Mouse (Mus musculus) embryonic stem cell, embryonic (primary cell): ENCODE results near the gene Utp18.

ENCODE experiments used
- CTCF ChIA-PET, 4 experiments: fragments of 300-600 bp in 2 of 4; fragments of 350-600 bp in 2 of 4; sonication (Branson Sonifier 250); formaldehyde crosslinking; loops; one replicate each; lab custom pipeline; 2022; ENCODE audit warnings: inconsistent platforms in 2 of 4; lab: Charles Lee
- POLR2A ChIA-PET, 4 experiments: fragments of 300-600 bp in 2 of 4; fragments of 350-600 bp in 2 of 4; sonication (Branson Sonifier 250); formaldehyde crosslinking; loops; one replicate each; lab custom pipeline; 2022; ENCODE audit warnings: antibody characterized with exemption in 4 of 4, inconsistent platforms in 1 of 4; lab: Charles Lee

Utp18 gene

DNA sequence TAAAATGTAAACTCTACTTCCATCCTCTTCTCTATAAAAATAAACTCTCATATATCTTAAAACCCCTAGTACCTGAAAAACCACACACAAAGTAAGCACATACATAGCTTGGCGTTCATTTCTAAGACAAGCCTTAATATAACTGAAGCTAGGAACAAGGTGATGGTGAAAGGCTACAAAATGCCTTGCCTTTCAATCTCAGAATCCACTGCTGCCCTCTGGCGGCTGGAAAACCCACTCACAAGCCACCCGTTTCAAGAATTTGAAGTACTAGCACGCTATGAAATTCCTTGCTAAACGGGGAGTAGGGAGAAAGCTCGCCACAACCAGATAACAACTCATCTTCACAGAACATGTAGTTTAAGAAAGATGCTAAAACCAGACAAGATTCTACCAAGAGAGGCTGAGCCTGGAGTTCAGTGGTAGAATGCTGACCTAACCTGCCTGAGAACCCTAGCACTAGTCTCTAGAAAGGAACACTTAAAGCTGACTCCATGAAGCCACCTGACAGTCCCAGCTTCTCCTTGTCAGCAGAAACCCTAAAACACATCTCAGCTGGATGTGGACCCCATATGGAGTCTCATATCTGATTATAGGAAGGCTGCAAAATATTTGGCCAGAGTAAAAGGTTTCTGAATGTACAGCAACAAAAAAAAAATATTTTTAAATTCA lies 29.1 kb downstream of the Utp18 start:
- POLR2A ChIA-PET: interaction anchor here in 1 of 4 experiments (0.6 to 3.1 kb wide), 6 partner anchors 9 to 27 kb away, joined by 3 to 20 read pairs (median 4); no protein-coding TSS in a partner anchor
- CTCF ChIA-PET: interaction anchor here (0.6 to 1.4 kb wide), 19 partner anchors 9 to 832 kb away, joined by 3 to 11 read pairs (median 3); no protein-coding TSS in a partner anchor

DNA sequence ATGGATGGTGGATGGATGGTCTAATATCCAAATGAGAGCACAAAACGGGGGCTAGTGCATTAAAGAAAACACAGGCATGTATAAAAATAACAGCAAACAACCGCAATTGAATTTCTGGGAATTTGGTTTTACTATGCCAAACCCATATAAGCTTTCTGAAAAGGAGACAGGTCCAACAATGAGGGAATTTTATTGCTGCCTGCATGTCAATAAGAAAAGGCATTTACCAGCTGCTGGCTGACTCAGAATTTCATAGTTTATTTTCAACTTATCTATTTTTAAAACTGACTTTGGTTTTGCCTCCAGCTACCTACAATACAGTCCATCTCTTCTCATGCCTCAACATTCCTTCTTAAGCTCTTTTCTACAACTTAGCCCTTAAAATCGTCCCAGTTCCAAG lies 33.0 kb downstream of the Utp18 start:
- ChIA-PET POLR2A (interaction anchor here in 1 of 4 experiments (0.7 kb wide), 1 partner anchor 46 kb away, joined by 3 read pairs; no protein-coding TSS in a partner anchor), CTCF (no interaction called here)

DNA sequence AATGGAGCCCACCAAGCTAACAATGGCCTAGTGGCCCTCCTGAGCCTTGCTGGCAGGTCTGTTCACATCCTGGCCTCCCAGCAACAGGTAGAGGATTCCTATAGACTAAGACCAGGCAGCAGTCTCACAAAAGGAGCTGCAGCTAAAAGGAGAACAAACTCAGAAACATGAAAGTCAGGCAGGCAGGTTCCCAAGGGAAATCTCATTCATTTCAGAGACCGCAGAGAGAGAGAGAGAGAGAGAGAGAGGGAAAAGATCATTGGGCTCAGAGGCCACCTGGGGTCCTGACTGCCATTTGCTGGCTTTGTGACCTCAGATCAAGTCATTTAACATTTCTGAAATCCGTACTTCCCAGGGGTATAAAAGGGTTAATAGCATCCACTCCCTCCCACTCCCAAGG lies 38.2 kb downstream of the Utp18 start:
- POLR2A ChIA-PET: interaction anchor here in 2 of 4 experiments (0.5 to 1.3 kb wide), 3 partner anchors 9 to 17 kb away, joined by 3 to 4 read pairs (median 3); no protein-coding TSS in a partner anchor
- CTCF ChIA-PET: no interaction called here

DNA sequence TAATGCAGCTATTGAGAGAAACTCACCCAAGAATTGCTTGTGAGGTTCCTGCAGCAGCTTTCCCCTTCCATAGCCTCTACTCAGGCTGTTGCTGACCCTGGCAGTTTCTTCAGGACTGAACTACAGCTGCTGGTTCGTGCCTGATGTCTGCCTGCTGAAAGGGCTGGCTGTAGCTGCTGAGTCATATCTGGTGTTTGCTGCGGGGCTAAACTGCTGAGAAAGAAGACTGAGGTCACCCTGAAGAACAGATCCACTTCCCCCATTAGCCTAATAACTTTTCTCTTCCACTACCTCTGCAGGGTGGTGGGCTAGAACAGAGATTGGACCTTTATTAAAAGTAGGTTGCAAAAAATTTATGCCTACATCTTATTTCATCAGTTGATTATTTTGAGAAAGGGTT lies 49.8 kb downstream of the Utp18 start:
- ChIA-PET POLR2A (no interaction called here), CTCF (no interaction called here)

DNA sequence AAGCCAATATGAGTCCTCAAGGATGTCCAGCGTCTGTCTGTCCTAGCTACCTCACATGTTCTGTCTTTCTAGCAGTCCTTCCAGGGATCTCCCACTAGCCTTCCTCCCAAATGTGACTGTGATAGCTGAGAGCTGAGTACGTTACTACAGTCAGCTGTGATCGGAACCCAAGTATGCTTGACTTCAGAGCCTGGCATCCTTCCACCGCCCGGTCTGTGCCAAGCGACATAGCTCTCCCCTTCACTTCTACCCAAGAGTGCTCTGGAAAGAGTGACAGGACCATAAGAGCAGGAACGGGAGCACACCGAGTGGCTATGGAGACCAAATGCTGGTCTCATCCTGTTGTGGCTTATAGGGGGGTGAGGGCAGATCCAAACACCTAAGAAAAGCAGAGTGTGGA lies 55.6 kb downstream of the Utp18 start:
- ChIA-PET POLR2A (interaction anchor here in 2 of 4 experiments (0.6 to 2.0 kb wide), 3 partner anchors 17 to 187 kb away, joined by 3 to 5 read pairs (median 4); no protein-coding TSS in a partner anchor), CTCF (interaction anchor here in 3 of 4 experiments (0.7 to 1.7 kb wide), 4 partner anchors 26 to 629 kb away, joined by 4 to 11 read pairs (median 4); no protein-coding TSS in a partner anchor)

DNA sequence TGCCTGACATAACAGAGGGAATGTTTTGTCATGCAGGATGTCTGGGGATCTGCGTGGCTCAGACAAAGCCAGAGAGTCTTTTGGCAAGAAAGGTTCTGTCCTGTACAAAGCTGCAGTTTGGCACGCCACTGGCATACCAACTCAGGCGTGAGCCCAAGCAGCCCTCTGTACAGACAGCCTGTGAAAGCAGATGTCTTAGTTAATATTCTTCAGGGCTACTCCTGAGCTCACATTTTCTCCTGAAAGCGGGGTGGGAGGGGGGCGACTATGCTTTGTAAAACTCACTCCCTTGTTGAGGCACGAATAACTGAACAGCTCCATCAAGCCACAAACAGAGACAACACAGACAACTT lies 56.3 kb downstream of the Utp18 start:
- POLR2A ChIA-PET: interaction anchor here in 1 of 4 experiments (0.6 to 2.0 kb wide), 3 partner anchors 11 to 187 kb away, joined by 3 to 5 read pairs (median 4); no protein-coding TSS in a partner anchor
- CTCF ChIA-PET: interaction anchor here in 3 of 4 experiments (0.6 to 1.7 kb wide), 4 partner anchors 22 to 315 kb away, joined by 4 to 15 read pairs (median 4); no protein-coding TSS in a partner anchor

DNA sequence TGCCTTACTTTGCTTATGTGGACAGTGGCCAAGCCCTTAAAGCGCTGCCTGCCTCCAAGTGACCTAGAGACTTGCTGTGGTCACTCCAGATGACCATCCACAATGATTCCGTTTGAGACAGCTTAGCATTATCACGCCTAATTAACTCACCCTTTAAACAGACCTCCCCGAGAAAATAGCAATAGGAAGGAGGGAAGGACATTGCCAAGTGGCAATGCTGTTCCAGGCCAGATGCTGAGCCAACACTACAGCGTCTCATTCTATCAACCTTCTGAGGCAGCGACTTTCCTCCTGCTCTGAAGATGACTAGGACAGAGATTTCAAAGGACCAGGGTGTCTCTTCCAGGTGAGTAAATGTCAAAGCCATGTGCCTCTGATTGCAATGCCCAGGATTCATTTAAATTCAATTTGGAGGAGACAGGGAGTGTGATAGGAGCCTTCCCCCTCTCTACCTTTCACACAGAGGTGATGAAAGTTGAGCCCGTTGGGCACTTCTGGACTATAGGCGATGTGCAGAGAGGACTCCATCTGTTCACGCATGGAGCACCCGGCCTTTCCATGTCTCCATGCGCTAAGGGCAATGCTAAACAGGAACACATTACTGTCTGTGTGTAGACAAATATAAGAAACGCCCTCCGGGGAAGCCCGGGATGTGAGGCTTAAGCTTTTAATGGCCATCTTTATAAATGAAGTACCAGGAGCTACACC lies 56.8 kb downstream of the Utp18 start:
- CTCF ChIA-PET: interaction anchor here in 3 of 4 experiments (0.6 to 1.4 kb wide), 3 partner anchors 22 to 314 kb away, joined by 4 to 15 read pairs (median 4); no protein-coding TSS in a partner anchor
- POLR2A ChIA-PET: interaction anchor here in 1 of 4 experiments (0.6 to 2.0 kb wide), 3 partner anchors 12 to 407 kb away, joined by 3 to 5 read pairs (median 3); no protein-coding TSS in a partner anchor

DNA sequence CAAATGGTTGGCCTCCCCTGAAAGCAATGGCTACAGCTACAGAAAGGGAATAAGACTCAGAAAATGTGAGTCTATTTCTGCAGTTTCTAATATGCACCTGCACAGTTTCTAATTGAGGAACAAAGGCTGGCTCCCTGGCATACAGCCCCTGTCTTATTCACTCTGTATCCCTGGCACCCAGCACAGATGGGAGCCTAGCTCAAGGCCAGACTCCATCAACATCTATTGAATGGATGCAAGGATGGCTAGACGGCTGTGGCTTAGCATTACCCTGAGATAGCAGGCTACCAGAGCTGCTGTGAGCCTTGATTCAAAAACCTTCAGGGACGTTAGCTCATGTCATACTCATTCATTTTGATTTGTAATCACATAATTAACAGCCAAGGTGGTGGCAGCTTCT lies 63.3 kb downstream of the Utp18 start:
- CTCF ChIA-PET: no interaction called here
- POLR2A ChIA-PET: interaction anchor here in 1 of 4 experiments (0.6 kb wide), 2 partner anchors 62 to 795 kb away, joined by 3 to 4 read pairs; no protein-coding TSS in a partner anchor

DNA sequence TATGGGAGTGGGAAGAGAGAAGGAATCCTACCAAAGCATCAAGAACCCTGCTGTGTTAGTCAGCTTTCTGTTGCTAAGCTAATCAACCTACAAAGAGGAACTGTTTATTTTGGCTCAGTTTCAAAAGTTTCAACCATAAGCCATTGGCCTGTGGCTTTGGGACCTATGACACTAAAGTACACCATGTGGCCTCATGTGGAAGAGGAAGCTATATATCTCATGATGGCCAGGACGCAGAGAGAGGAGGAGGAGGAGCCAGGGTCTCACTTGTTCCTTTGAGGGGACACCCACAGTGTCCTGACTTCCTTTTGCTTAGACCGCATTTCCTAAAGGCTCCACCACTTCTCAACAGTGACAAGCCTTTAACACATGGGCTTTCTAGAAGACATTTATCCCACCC lies 64.0 kb downstream of the Utp18 start:
- ChIA-PET CTCF (no interaction called here), POLR2A (interaction anchor here in 1 of 4 experiments (0.7 kb wide), 1 partner anchor 583 kb away, joined by 5 read pairs; no protein-coding TSS in a partner anchor)

DNA sequence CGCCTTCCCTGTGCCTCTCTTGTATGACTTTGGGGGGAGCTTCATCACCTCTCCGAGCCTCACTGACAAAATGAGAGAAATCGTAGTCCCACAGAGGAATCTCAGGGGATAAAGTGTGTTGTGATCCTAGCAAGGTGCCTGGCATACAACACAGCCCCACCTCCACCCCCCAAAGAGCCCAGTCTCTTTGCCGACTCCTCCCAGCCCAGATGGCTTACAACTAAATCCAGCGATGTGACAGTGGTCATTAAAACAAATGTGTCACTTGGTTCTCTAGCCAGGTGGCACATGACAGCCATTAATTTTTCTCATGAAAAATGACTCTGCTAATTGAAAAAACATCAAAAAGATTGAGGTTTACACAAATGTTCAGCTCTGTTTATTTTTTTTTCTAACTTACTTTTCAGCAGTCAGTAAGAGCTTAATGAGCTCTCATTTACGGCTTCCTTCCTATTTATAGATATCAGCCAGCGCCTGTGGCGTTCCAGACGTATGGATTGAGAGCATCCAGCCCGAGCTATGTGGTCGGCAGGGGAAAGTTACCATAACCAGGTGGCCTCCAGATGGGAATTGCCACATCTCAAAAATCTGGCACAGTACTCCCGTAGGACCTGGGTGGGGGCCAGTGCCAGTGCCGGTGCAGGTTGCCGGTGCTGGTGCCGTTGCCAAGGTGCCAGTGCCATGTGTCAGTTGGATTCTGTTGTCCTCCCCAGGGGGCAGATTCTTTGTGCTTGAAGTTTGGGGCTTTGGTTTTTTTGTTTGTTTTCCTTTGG lies 67.4 kb downstream of the Utp18 start:
- ChIA-PET POLR2A (no interaction called here), CTCF (no interaction called here)

DNA sequence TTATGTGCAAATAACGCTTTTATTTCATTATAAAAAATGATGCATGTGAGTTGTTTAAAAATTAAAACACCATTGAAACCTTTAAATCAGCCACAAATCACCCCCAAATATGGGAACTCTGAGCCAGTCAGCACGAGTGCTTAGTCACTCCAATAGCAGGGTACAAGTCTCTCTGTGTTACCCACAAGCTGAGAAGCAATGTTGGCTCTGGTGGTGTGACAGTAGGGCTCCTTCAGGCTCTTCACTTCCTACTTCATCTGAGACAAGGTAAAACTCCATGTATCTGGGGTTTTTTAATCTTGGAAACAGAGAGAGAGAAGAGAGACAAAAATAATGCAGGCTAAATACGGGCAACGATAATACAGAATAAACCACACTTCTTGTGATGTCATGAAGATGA lies 72.6 kb downstream of the Utp18 start:
- CTCF ChIA-PET: interaction anchor here in 2 of 4 experiments (0.6 to 0.9 kb wide), 2 partner anchors 299 to 659 kb away, joined by 3 read pairs; no protein-coding TSS in a partner anchor
- POLR2A ChIA-PET: no interaction called here

DNA sequence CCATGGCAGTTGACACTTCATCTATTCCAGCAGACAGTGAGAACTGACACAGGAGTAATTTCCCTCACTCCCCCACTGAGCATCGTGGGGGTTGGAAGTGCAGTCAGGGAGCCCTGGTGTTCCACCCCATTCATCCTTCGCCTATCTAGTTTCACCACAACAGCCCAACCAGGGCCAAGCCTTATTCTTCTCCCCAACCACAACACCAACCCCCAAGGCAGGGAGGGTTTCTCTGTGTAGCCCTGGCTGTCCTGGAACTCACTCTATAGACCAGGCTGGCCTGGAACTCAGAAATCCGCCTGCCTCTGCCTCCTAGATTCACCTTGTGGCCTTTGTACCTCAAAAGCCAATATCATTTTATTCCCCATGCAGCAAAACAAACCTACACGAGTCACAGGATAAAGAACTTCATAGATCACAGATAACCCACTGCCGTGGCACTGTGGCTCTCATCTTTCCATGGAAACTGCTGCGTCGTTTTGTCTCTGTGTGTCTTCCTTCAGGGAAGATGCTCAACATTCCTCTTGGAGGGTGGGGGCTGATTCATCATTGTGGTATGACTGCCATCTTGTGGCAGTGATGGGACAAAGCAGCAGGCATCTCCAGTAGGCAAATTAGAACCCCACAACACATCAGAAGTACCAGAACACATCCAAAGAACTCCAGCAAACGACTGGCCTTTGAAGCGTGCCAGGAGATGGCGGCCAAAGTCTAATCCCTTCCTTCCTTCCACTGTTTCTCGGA lies 73.3 kb downstream of the Utp18 start:
- POLR2A ChIA-PET: no interaction called here
- CTCF ChIA-PET: interaction anchor here in 1 of 4 experiments (1.0 kb wide), 1 partner anchor 44 kb away, joined by 3 read pairs; no protein-coding TSS in a partner anchor
